Mouse (Mus musculus) stomach, postnatal 0 days (tissue): ENCODE data around the gene Sugct.

ENCODE experiments used
- CTCF ChIP-seq: IDR thresholded peaks from 2 replicates; pipeline ENCODE4 v1.5.1; 2016; ENCODE audit warnings: antibody characterized with exemption, low read depth, mild to moderate bottlenecking, moderate library complexity
- EP300 ChIP-seq: optimal IDR thresholded peaks from 2 replicates; pipeline ENCODE3; 2016; ENCODE audit warnings: antibody characterized with exemption

DNA sequence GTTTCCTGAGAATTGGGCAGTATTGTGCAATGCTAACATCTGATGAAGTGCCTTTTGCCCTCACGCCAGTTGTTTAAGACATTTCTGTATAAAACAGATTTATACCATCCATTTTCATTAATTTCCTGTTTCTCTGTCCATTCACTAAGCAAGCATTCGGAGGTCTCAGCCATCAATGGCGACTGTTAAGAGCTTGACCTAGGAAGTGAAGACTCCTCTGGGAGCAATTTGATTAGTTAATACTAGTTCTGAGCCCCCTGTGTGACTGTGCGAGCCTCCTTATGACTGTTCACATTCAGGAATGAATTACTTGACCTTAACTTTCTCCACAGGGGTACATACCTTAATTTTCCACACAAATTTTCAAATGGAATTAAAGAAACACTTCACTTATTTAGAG is 743.3 kb downstream of the Sugct start:
- TF ChIP-seq CTCF (no peak), EP300 (no peak)
